Mouse (Mus musculus): ENCODE results near the gene Msln. TPM values are rescaled to one million over a fixed set of nuclear protein-coding genes. Genes with fewer than 3 reads are reported as not detected.

Gene Msln
- total and polyA plus RNA-seq, 3 experiments, result not detected

DNA sequence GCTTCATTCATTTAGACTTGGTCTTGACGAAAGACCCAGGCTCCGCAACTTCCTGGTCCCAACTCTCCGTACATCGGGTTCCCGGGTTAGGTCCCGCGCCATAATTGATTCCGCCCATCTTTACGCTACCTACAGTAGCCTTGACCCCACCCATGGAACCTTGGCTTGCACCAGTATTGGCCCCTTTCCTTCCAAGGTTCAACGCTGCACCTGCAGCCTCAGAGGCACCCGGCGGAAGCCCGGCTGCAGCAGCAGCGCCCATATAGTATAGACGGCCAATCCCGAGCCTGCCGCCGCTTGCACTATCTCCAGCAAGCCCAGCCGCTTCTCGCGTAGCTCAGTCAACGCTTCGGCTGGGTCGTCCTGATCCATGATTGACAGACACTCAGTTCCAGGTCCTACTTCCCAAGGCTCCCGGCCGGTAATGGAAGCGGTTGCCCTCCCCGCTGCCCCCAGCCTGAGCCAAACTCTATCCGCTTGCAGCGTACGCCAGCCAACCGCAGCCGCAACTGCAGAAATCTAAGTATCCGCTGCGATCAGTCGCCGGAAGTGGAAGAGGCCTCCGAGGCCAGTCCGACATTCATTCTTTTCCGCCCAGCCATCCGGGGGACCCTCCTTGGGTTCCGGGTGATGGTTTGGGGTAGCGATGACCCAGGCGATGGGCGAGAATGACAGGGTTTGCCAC is 37.8 kb upstream of the Msln start (continued):
- TF ChIP-seq ZC3H11A (IDR thresholded peaks at IDR 0.05; ENCODE audit: low read depth, low read length) (no peak), SIN3A (IDR thresholded peaks at IDR 0.05; ENCODE audit: low read length) (peak; percentile 94; the same call in 1 of the 2 replicates), MAFK (IDR thresholded peaks at IDR 0.05; ENCODE audit: insufficient replicate concordance, low read length) (no peak), BHLHE40 (IDR thresholded peaks at IDR 0.05; ENCODE audit: low read depth, low read length) (no peak), POLR2A (IDR thresholded peaks at IDR 0.05; ENCODE audit: low read depth, low read length) (peak; percentile 79), MYC (IDR thresholded peaks at IDR 0.05; ENCODE audit: low read depth, low read length) (0 out of 2 replicates have a peak, but pooled peaks have one; percentile 12), SMC3 (IDR thresholded peaks at IDR 0.05; ENCODE audit: low read depth, low read length) (no peak), RCOR1 (conservative IDR thresholded peaks at IDR 0.05; ENCODE audit: low read depth, low read length) (peak; percentile 84), KAT2A (IDR thresholded peaks at IDR 0.05; ENCODE audit: insufficient replicate concordance, low read length) (peak; percentile 83; the same call in 1 of the 2 replicates)

DNA sequence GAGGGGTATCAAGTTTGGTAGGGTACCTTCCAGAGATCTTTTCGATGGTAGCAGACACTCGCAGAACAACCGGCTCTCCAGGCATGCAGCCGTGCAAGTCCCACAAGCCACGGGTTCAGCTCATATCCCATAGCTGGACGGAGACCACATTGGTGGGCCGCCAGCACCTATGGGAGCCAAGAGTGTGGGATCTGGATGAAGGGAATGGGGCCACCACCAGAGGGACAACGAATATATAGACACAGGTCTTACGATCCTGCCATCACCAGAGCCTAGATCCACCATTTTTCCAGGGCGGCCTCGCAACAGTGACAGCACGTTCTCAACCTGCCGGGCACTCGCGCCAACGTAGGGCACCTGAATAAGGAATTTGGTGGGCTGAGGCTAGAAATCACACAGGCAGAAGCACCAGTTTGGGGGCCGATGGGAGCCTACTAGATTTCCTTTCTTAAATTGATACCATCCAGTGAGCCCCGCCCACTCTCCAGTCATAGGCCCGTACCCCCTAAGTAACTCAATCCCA is 37.2 kb upstream of the Msln start:
- no peak for DNase-seq (ENCODE audit: extremely low read depth)
- Histone ChIP-seq H3K79me2 (replicated peaks; ENCODE audit: control insufficient read depth, extremely low read depth, insufficient read depth, poor library complexity, severe bottlenecking) (0 out of 2 replicates have a peak, but pooled peaks cover 3% of the 10 kb centered on the region), H3K27ac (ENCODE audit: insufficient read depth, low read depth) (no peak overlapping the region), H3K9ac (ENCODE audit: insufficient read depth, low read depth) (peak overlapping the region; percentile 42), H3K9me3 (replicated peaks; ENCODE audit: low read length) (no peaks in the 10 kb centered on the region), H3K36me3 (replicated peaks in 1 of 2; ENCODE audit: control insufficient read depth in 1 of 2, insufficient read depth in 1 of 2, low read length in 1 of 2) (peaks cover 17 to 50% of the 10 kb centered on the region in 2 experiments), H3K4me3 (replicated peaks in 1 of 3; ENCODE audit: low read depth in 2 of 3, low read length in 2 of 3, poor library complexity in 1 of 3) (peak overlapping the region; percentile 67 to 83 (median 76)), H3K27me3 (replicated peaks) (no peaks in the 10 kb centered on the region), H3K4me1 (ENCODE audit: control insufficient read depth in 1 of 2, insufficient read depth in 2 of 2) (peaks cover 14 to 29% of the 10 kb centered on the region in 2 experiments), H3K4me2 (ENCODE audit: insufficient read depth, low read depth, poor library complexity, severe bottlenecking) (peak overlapping the region; percentile 71)
- TF ChIP-seq SIN3A (IDR thresholded peaks at IDR 0.05; ENCODE audit: low read length), result no peak
- TF ChIP-seq TBP (conservative IDR thresholded peaks at IDR 0.05; ENCODE audit: low read depth, low read length), result no peak
- dilution Hi-C loops (cut with MboI; ENCODE audit: extremely low pct_ligation_motif_present, extremely low pct_unique_long_range_greater_than_20kb, low sequenced_read_pairs) (no loop called here), in situ Hi-C loops (cut with MboI; ENCODE audit: low pct_ligation_motif_present, low pct_unique_long_range_greater_than_20kb, low sequenced_read_pairs) (loop anchor here (10.0 kb wide), 1 partner anchor 57 kb away; the partner anchor contains the start of gene Mslnl)

DNA sequence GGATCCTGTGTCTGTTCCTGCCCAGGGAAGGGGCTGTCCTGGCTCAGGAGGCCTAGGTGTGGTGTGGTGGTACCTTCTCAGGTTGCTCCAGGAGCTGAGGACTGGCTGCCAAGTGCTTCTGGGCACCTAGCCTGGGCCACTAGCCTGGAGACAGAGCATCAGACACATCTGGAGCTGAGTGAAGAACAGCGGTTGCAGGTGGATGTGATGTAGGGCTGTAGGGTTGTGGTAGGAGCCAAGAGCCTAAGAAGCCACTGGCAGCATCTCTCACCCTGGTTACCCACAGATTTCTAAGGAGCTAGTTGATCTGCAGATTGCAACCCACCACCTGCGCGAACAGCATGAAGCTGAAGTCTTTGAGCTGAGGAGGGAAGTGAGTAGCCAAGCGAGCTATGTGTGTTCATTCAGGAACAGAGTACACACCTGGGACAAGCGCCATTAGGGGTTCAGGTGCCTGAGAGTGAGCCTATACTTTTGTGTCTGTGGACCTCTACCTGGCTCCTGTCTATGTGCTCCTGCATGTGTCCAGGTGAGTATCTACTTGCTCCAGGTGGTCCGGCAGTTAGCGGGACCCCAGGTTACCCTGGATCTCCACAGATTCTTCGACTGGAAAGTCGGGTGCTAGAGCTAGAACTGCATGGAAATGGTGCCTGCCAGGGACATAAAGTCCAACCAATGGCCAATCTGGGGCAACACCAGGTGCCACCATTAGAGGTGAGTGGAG is 32.8 kb upstream of the Msln start:
- TF ChIP-seq ELF1 (IDR thresholded peaks at IDR 0.05; ENCODE audit: low read depth, low read length) (no peak), TBP (conservative IDR thresholded peaks at IDR 0.05; ENCODE audit: low read depth, low read length) (no peak), JUND (conservative IDR thresholded peaks at IDR 0.05; ENCODE audit: low read depth, low read length) (no peak), CHD1 (IDR thresholded peaks at IDR 0.05; ENCODE audit: low read depth, low read length) (no peak), ZMIZ1 (IDR thresholded peaks at IDR 0.05; ENCODE audit: low read depth, low read length) (no peak), ZNF384 (IDR thresholded peaks at IDR 0.05; ENCODE audit: low read depth, low read length) (no peak), IRF4 (IDR thresholded peaks at IDR 0.05; ENCODE audit: low read depth, low read length) (no peak), KAT2A (IDR thresholded peaks at IDR 0.05; ENCODE audit: insufficient replicate concordance, low read length) (no peak), MAZ (IDR thresholded peaks at IDR 0.05; ENCODE audit: low read depth, low read length) (no peak), CTCF (conservative IDR thresholded peaks at IDR 0.05 in 1 of 2, IDR thresholded peaks at IDR 0.05 in 1 of 2; ENCODE audit: low read depth in 2 of 2, low read length in 2 of 2) (no peak), RCOR1 (conservative IDR thresholded peaks at IDR 0.05; ENCODE audit: low read depth, low read length) (no peak)
- Histone ChIP-seq H3K4me2 (ENCODE audit: insufficient read depth, low read depth, poor library complexity, severe bottlenecking) (no peak overlapping the region), H3K4me1 (ENCODE audit: control insufficient read depth in 1 of 2, insufficient read depth in 2 of 2) (peaks cover 7 to 27% of the 10 kb centered on the region in 2 experiments), H3K27ac (ENCODE audit: insufficient read depth, low read depth) (no peak overlapping the region), H3K36me3 (replicated peaks in 1 of 2; ENCODE audit: control insufficient read depth in 1 of 2, insufficient read depth in 1 of 2, low read length in 1 of 2) (peaks cover 41 to 70% of the 10 kb centered on the region in 2 experiments), H3K9me3 (replicated peaks; ENCODE audit: low read length) (no peaks in the 10 kb centered on the region), H3K27me3 (replicated peaks) (no peaks in the 10 kb centered on the region), H3K9ac (ENCODE audit: insufficient read depth, low read depth) (no peak overlapping the region), H3K79me2 (replicated peaks; ENCODE audit: control insufficient read depth, extremely low read depth, insufficient read depth, poor library complexity, severe bottlenecking) (0 out of 2 replicates have a peak, but pooled peaks cover 3% of the 10 kb centered on the region), H3K4me3 (replicated peaks in 1 of 3; ENCODE audit: low read depth in 2 of 3, low read length in 2 of 3, poor library complexity in 1 of 3) (no peak overlapping the region)
- dilution Hi-C loops (cut with MboI; ENCODE audit: extremely low pct_ligation_motif_present, extremely low pct_unique_long_range_greater_than_20kb, low sequenced_read_pairs) (no loop called here), in situ Hi-C loops (cut with MboI; ENCODE audit: low pct_ligation_motif_present, low pct_unique_long_range_greater_than_20kb, low sequenced_read_pairs) (no loop called here)
- no peak for DNase-seq (ENCODE audit: extremely low read depth)

All from CH12.LX (cell line).